Mouse (Mus musculus): ENCODE measurements around the gene BC004004. TPM values are rescaled to one million over a fixed set of nuclear protein-coding genes. Genes with fewer than 3 reads are reported as not detected.

The BC004004 gene
- polyA plus RNA-seq, 1 experiment from 2014 or later: 116 TPM

- no peak for ATAC-seq
- Histone ChIP-seq H3K4me3 (ENCODE audit: low read depth, low read length) (no peak overlapping the region), H3K27me3 (replicated peaks; ENCODE audit: control insufficient read depth, insufficient read depth, low read length) (no peaks in the 10 kb centered on the region), H3K9me3 (ENCODE audit: control insufficient read depth) (no peaks in the 10 kb centered on the region), H3K27ac (ENCODE audit: low read depth, low read length) (no peak overlapping the region), H3K4me1 (replicated peaks; ENCODE audit: control insufficient read depth, insufficient read depth, low read length) (no peaks in the 10 kb centered on the region), H3K9ac (ENCODE audit: low read depth, low read length) (no peak overlapping the region), H3K4me2 (replicated peaks; ENCODE audit: low read depth) (no peak overlapping the region), H3K36me3 (ENCODE audit: control insufficient read depth, insufficient read depth) (peaks cover 28% of the 10 kb centered on the region)
- no peak for TF ChIP-seq CTCF (IDR thresholded peaks at IDR 0.05; ENCODE audit: low read depth)
- 87% methylated on average over 7 of the region's 7 CpGs for WGBS
Observed at GRCm38 (mm10) chr17:29291793-29292192, 23.2 kb downstream of the BC004004 start.

GRCm38 (mm10) chr17:29292996-29293395, 24.4 kb downstream of the BC004004 start:
- Histone ChIP-seq H3K36me3 (ENCODE audit: control insufficient read depth, insufficient read depth) (peaks cover 38% of the 10 kb centered on the region), H3K27me3 (replicated peaks; ENCODE audit: control insufficient read depth, insufficient read depth, low read length) (no peaks in the 10 kb centered on the region), H3K4me3 (ENCODE audit: low read depth, low read length) (no peak overlapping the region), H3K9me3 (ENCODE audit: control insufficient read depth) (no peaks in the 10 kb centered on the region), H3K4me1 (replicated peaks; ENCODE audit: control insufficient read depth, insufficient read depth, low read length) (no peaks in the 10 kb centered on the region), H3K27ac (ENCODE audit: low read depth, low read length) (peak overlapping the region; percentile 70; the same call in 1 of the 2 replicates), H3K9ac (ENCODE audit: low read depth, low read length) (no peak overlapping the region), H3K4me2 (replicated peaks; ENCODE audit: low read depth) (no peak overlapping the region)
- 81% methylated on average over 3 of the region's 3 CpGs for WGBS
- no peak for ATAC-seq
- no peak for TF ChIP-seq CTCF (IDR thresholded peaks at IDR 0.05; ENCODE audit: low read depth)

- Histone ChIP-seq H3K4me2 (replicated peaks; ENCODE audit: low read depth) (peak overlapping the region; percentile 1; the same call in 1 of the 2 replicates), H3K4me3 (ENCODE audit: low read depth, low read length) (no peak overlapping the region), H3K27ac (ENCODE audit: low read depth, low read length) (peak overlapping the region; percentile 70), H3K4me1 (replicated peaks; ENCODE audit: control insufficient read depth, insufficient read depth, low read length) (no peaks in the 10 kb centered on the region), H3K27me3 (replicated peaks; ENCODE audit: control insufficient read depth, insufficient read depth, low read length) (no peaks in the 10 kb centered on the region), H3K36me3 (ENCODE audit: control insufficient read depth, insufficient read depth) (peaks cover 44% of the 10 kb centered on the region), H3K9ac (ENCODE audit: low read depth, low read length) (no peak overlapping the region), H3K9me3 (ENCODE audit: control insufficient read depth) (no peaks in the 10 kb centered on the region)
- WGBS: 59% methylated on average over 9 of the region's 9 CpGs
- peak; percentile 86 for ATAC-seq
- TF ChIP-seq CTCF (IDR thresholded peaks at IDR 0.05; ENCODE audit: low read depth): peak; percentile 54
Observed at GRCm38 (mm10) chr17:29293807-29294605, 25.4 kb downstream of the BC004004 start.

GRCm38 (mm10) chr17:29295835-29296234, 27.2 kb downstream of the BC004004 start:
- H3K27me3 ChIP-seq (replicated peaks; ENCODE audit: control insufficient read depth, insufficient read depth, low read length): no peaks in the 10 kb centered on the region
- no peak overlapping the region for H3K9ac ChIP-seq (ENCODE audit: low read depth, low read length)
- peaks cover 60% of the 10 kb centered on the region for H3K36me3 ChIP-seq (ENCODE audit: control insufficient read depth, insufficient read depth)
- no peaks in the 10 kb centered on the region for H3K9me3 ChIP-seq (ENCODE audit: control insufficient read depth)
- no peak for ATAC-seq
- no peak overlapping the region for H3K4me2 ChIP-seq (replicated peaks; ENCODE audit: low read depth)
- TF ChIP-seq CTCF (IDR thresholded peaks at IDR 0.05; ENCODE audit: low read depth): no peak
- no peak overlapping the region for H3K27ac ChIP-seq (ENCODE audit: low read depth, low read length)
- no peak overlapping the region for H3K4me3 ChIP-seq (ENCODE audit: low read depth, low read length)
- WGBS: 59% methylated on average over 5 of the region's 5 CpGs
- H3K4me1 ChIP-seq (replicated peaks; ENCODE audit: control insufficient read depth, insufficient read depth, low read length): no peaks in the 10 kb centered on the region

- Histone ChIP-seq H3K4me2 (replicated peaks; ENCODE audit: low read depth) (no peak overlapping the region), H3K27ac (ENCODE audit: low read depth, low read length) (no peak overlapping the region), H3K4me1 (replicated peaks; ENCODE audit: control insufficient read depth, insufficient read depth, low read length) (no peaks in the 10 kb centered on the region), H3K27me3 (replicated peaks; ENCODE audit: control insufficient read depth, insufficient read depth, low read length) (no peaks in the 10 kb centered on the region), H3K36me3 (ENCODE audit: control insufficient read depth, insufficient read depth) (peaks cover 67% of the 10 kb centered on the region), H3K9me3 (ENCODE audit: control insufficient read depth) (no peaks in the 10 kb centered on the region), H3K9ac (ENCODE audit: low read depth, low read length) (no peak overlapping the region), H3K4me3 (ENCODE audit: low read depth, low read length) (no peak overlapping the region)
- WGBS: 53% methylated on average over 10 of the region's 10 CpGs
- TF ChIP-seq CTCF (IDR thresholded peaks at IDR 0.05; ENCODE audit: low read depth): no peak
- ATAC-seq: no peak
Observed at GRCm38 (mm10) chr17:29297321-29297720, 28.7 kb downstream of the BC004004 start.

GRCm38 (mm10) chr17:29297813-29298212, 29.2 kb downstream of the BC004004 start:
- no peak overlapping the region for H3K27ac ChIP-seq (ENCODE audit: low read depth, low read length)
- no peak overlapping the region for H3K4me2 ChIP-seq (replicated peaks; ENCODE audit: low read depth)
- no peak for ATAC-seq
- H3K9ac ChIP-seq (ENCODE audit: low read depth, low read length): no peak overlapping the region
- no peak; the same call in 1 of the 2 replicates for TF ChIP-seq CTCF (IDR thresholded peaks at IDR 0.05; ENCODE audit: low read depth)
- no peaks in the 10 kb centered on the region for H3K9me3 ChIP-seq (ENCODE audit: control insufficient read depth)
- H3K4me1 ChIP-seq (replicated peaks; ENCODE audit: control insufficient read depth, insufficient read depth, low read length): no peaks in the 10 kb centered on the region
- H3K4me3 ChIP-seq (ENCODE audit: low read depth, low read length): no peak overlapping the region
- H3K27me3 ChIP-seq (replicated peaks; ENCODE audit: control insufficient read depth, insufficient read depth, low read length): no peaks in the 10 kb centered on the region
- H3K36me3 ChIP-seq (ENCODE audit: control insufficient read depth, insufficient read depth): peaks cover 64% of the 10 kb centered on the region
- 69% methylated on average over 6 of the region's 6 CpGs for WGBS

Measured in intestine, postnatal 0 days (tissue).